Comparison of ENCODE assay signal across 32 mouse cellular contexts in genomic region chr5:143990086-143990485, GRCm38 (mm10). TPM values are rescaled to one million over a fixed set of nuclear protein-coding genes. Genes with fewer than 3 reads are reported as not detected.
DNase-seq lines count a peak whose midpoint lies in the region; ATAC-seq and TF ChIP-seq lines count a peak whose summit lies in the region.
"Had no signal": no experiment of that assay in that cellular context is flagged by ENCODE, and none has a peak within 500 bp of the region (broad histone marks: within the 10 kb centered on the region; RNA-seq: fewer than 3 reads in every experiment).

No protein-coding gene starts in this region.

- H3K27ac ChIP-seq in heart, embryonic 13.5 days (replicated peaks), result peak overlapping the region; percentile 36; the same call in 1 of the 2 replicates
- no peak overlapping the region for H3K27ac ChIP-seq in heart, embryonic 10.5 days
- no peak overlapping the region for H3K27ac ChIP-seq in lung, postnatal 0 days (ENCODE audit: low read length)
- no peak overlapping the region for H3K27ac ChIP-seq in stomach, embryonic 16.5 days (ENCODE audit: low read length)
- H3K27ac ChIP-seq: forebrain, embryonic 12.5 days; gastrocnemius, adult 2 months; hindbrain, embryonic 14.5 days; limb, embryonic 15.5 days; lung, embryonic 15.5 days; midbrain, embryonic 12.5 days had no signal

- H3K9ac ChIP-seq in heart, embryonic 13.5 days, result no peak overlapping the region
- no peak overlapping the region for H3K9ac ChIP-seq in lung, postnatal 0 days (replicated peaks; ENCODE audit: low read depth)
- H3K9ac ChIP-seq in stomach, embryonic 16.5 days (ENCODE audit: low read length), result no peak overlapping the region
- H3K9ac ChIP-seq: forebrain, embryonic 12.5 days; hindbrain, embryonic 14.5 days; limb, embryonic 15.5 days; lung, embryonic 15.5 days; midbrain, embryonic 12.5 days had no signal

- peaks cover 19% of the 10 kb centered on the region for H3K4me1 ChIP-seq in heart, embryonic 13.5 days
- peaks cover 4% of the 10 kb centered on the region; the same call in 1 of the 2 replicates for H3K4me1 ChIP-seq in heart, embryonic 10.5 days
- H3K4me1 ChIP-seq in lung, postnatal 0 days (ENCODE audit: insufficient read depth, low read depth, low read length), result no peaks in the 10 kb centered on the region; the same call in 1 of the 2 replicates
- H3K4me1 ChIP-seq in lung, adult 2 months (ENCODE audit: control insufficient read depth, insufficient read depth, low read length), result no peaks in the 10 kb centered on the region; the same call in 1 of the 2 replicates
- no peaks in the 10 kb centered on the region for H3K4me1 ChIP-seq in stomach, embryonic 16.5 days (ENCODE audit: control insufficient read depth, insufficient read depth, low read length)
- H3K4me1 ChIP-seq: forebrain, embryonic 12.5 days; limb, embryonic 15.5 days; midbrain, embryonic 12.5 days had no signal

- no peak for TF ChIP-seq POLR2A in lung, adult 2 months (IDR thresholded peaks at IDR 0.05; ENCODE audit: borderline replicate concordance, extremely low read depth, low read depth, low read length)

- H3K9me3 ChIP-seq in heart, embryonic 13.5 days, result no peaks in the 10 kb centered on the region
- no peaks in the 10 kb centered on the region for H3K9me3 ChIP-seq in heart, embryonic 10.5 days
- no peaks in the 10 kb centered on the region for H3K9me3 ChIP-seq in lung, postnatal 0 days (ENCODE audit: low read length)
- H3K9me3 ChIP-seq in stomach, embryonic 16.5 days (replicated peaks; ENCODE audit: control insufficient read depth, low read length), result no peaks in the 10 kb centered on the region
- H3K9me3 ChIP-seq: forebrain, embryonic 12.5 days; limb, embryonic 15.5 days; lung, embryonic 15.5 days; midbrain, embryonic 12.5 days had no signal

- TF ChIP-seq CTCF in lung, postnatal 0 days (IDR thresholded peaks at IDR 0.05), result no peak
- no peak for TF ChIP-seq CTCF in lung, adult 2 months (IDR thresholded peaks at IDR 0.05; ENCODE audit: insufficient read depth, low read length)

- no peak for DNase-seq in heart, embryonic 10.5 days (ENCODE audit: low spot score)
- DNase-seq in lung, postnatal 0 days (ENCODE audit: low spot score), result peak; percentile 55
- DNase-seq in lung, adult 2 months, result no peak
- DNase-seq in frontal cortex, postnatal 36 days (ENCODE audit: low spot score in 2 of 2), result no peak
- DNase-seq: adrenal gland, adult 2 months; cerebellum, adult 11-12 months; cerebellum, postnatal 10 days; gastrocnemius, adult 2 months; kidney, adult 8-10 months; kidney, postnatal 14 days; left cerebral cortex, postnatal 4 days; lung, postnatal 4 days; right cerebral cortex, adult 18-20 months had no signal

- ATAC-seq in heart, embryonic 13.5 days (ENCODE audit: extremely low read depth, insufficient number of reproducible peaks, low FRiP score, low TSS enrichment), result no peak
- no peak for ATAC-seq in lung, postnatal 0 days
- peak; percentile 93 to 94 for ATAC-seq in hematopoietic stem cell, adult 5-6 weeks (replicated peaks in 1 of 2; ENCODE audit: insufficient read depth in 1 of 2, low FRiP score in 2 of 2, low TSS enrichment in 1 of 2, low read depth in 1 of 2, poor library complexity in 2 of 2, severe bottlenecking in 2 of 2)
- 0 out of 2 replicates have a peak, but pooled peaks have one; percentile 6 for ATAC-seq in stomach, embryonic 16.5 days (ENCODE audit: insufficient read depth, low FRiP score)
- ATAC-seq in megakaryocyte-erythroid progenitor cell, adult 5-6 weeks (replicated peaks; ENCODE audit: low FRiP score, low TSS enrichment, poor library complexity, severe bottlenecking), result no peak
- ATAC-seq: Patski had no signal

- no peak overlapping the region for H3K4me3 ChIP-seq in heart, embryonic 13.5 days
- H3K4me3 ChIP-seq in heart, embryonic 10.5 days, result no peak overlapping the region
- H3K4me3 ChIP-seq in lung, postnatal 0 days (ENCODE audit: low read depth, low read length), result no peak overlapping the region
- no peak overlapping the region for H3K4me3 ChIP-seq in lung, adult 2 months (replicated peaks; ENCODE audit: extremely low read depth, low read depth, low read length)
- no peak overlapping the region for H3K4me3 ChIP-seq in stomach, embryonic 16.5 days (replicated peaks; ENCODE audit: low read length)
- H3K4me3 ChIP-seq: forebrain, embryonic 12.5 days; gastrocnemius, adult 2 months; limb, embryonic 15.5 days; lung, embryonic 15.5 days; midbrain, embryonic 12.5 days had no signal

- H3K36me3 ChIP-seq in heart, embryonic 13.5 days, result peaks cover 98% of the 10 kb centered on the region
- H3K36me3 ChIP-seq in heart, embryonic 10.5 days, result peaks cover 93% of the 10 kb centered on the region
- peaks cover 29% of the 10 kb centered on the region for H3K36me3 ChIP-seq in lung, postnatal 0 days (ENCODE audit: insufficient read depth, low read length)
- H3K36me3 ChIP-seq in stomach, embryonic 16.5 days (ENCODE audit: control insufficient read depth, insufficient read depth, low read length), result peaks cover 27% of the 10 kb centered on the region

- TF ChIP-seq EP300 in lung, postnatal 0 days (IDR thresholded peaks at IDR 0.05), result no peak

- H3K4me2 ChIP-seq in heart, embryonic 13.5 days, result no peak overlapping the region
- no peak overlapping the region for H3K4me2 ChIP-seq in lung, postnatal 0 days (replicated peaks; ENCODE audit: low read depth, low read length)
- no peak overlapping the region for H3K4me2 ChIP-seq in stomach, embryonic 16.5 days (ENCODE audit: low read depth, low read length)
- H3K4me2 ChIP-seq: forebrain, embryonic 12.5 days; heart, embryonic 11.5 days; hindbrain, embryonic 14.5 days; limb, embryonic 15.5 days; lung, embryonic 15.5 days; midbrain, embryonic 12.5 days had no signal

- no peaks in the 10 kb centered on the region for H3K27me3 ChIP-seq in heart, embryonic 13.5 days (replicated peaks)
- no peaks in the 10 kb centered on the region for H3K27me3 ChIP-seq in heart, embryonic 10.5 days (ENCODE audit: insufficient read depth, poor library complexity, severe bottlenecking)
- H3K27me3 ChIP-seq in lung, postnatal 0 days (replicated peaks; ENCODE audit: insufficient read depth, low read length), result no peaks in the 10 kb centered on the region
- no peaks in the 10 kb centered on the region for H3K27me3 ChIP-seq in stomach, embryonic 16.5 days (ENCODE audit: control insufficient read depth, insufficient read depth, low read length)
- H3K27me3 ChIP-seq: forebrain, embryonic 12.5 days; limb, embryonic 15.5 days; lung, embryonic 15.5 days; midbrain, embryonic 12.5 days; Patski had no signal

- WGBS in heart, embryonic 13.5 days, result 82% methylated on average over 11 of the region's 11 CpGs
- WGBS in heart, embryonic 10.5 days, result 91% methylated on average over 11 of the region's 11 CpGs
- 48% methylated on average over 11 of the region's 11 CpGs for WGBS in lung, postnatal 0 days
- WGBS in lung, adult 2 months, result 48% methylated on average over 11 of the region's 11 CpGs
- 77% methylated on average over 11 of the region's 11 CpGs for WGBS in stomach, embryonic 16.5 days

RNA-seq across cellular contexts. Expression of gene Ccz1, which starts 24.6 kb away (rescaled TPM):
- polyA plus RNA-seq in heart, embryonic 13.5 days (2015; fragmentation: Nextera tagmentation; extraction: Ambion mirVana), result 48.1 and 50.9 TPM in 2 replicates
- 62.0 and 84.6 TPM in 2 replicates for polyA plus RNA-seq in heart, embryonic 10.5 days (2016; fragmentation: Nextera tagmentation; extraction: Ambion mirVana)
- 87.4 and 98.1 TPM in 2 replicates for polyA plus RNA-seq in lung, postnatal 0 days (2015; fragmentation: Nextera tagmentation; extraction: Ambion mirVana)
- 8.3 and 13.4 TPM in 2 replicates for polyA plus RNA-seq in lung, adult 2 months (2012; rRNA removed)
- 80.4 and 105 TPM in 2 replicates for total RNA-seq in hematopoietic stem cell, adult 5-6 weeks (2017)
- polyA plus RNA-seq in stomach, embryonic 16.5 days (2015; fragmentation: Nextera tagmentation; extraction: Ambion mirVana), result 72.5 and 79.7 TPM in 2 replicates
- total RNA-seq in megakaryocyte-erythroid progenitor cell, adult 5-6 weeks (2014; fragmentation: Nextera tagmentation), result 72.5 and 74.1 TPM in 2 replicates
- 91.1 and 98.6 TPM in 2 replicates for total RNA-seq in megakaryocyte-erythroid progenitor cell, adult 5-6 weeks (2017)

RNA-seq across cellular contexts. Expression of gene Ocm, which starts 36.4 kb away (rescaled TPM):
- not detected in 2 replicates for polyA plus RNA-seq in heart, embryonic 13.5 days (2015; fragmentation: Nextera tagmentation; extraction: Ambion mirVana)
- polyA plus RNA-seq in heart, embryonic 10.5 days (2016; fragmentation: Nextera tagmentation; extraction: Ambion mirVana), result 0.21 TPM in 1 of 2 replicates, not detected in the other
- 0.72 and 0.95 TPM in 2 replicates for polyA plus RNA-seq in lung, postnatal 0 days (2015; fragmentation: Nextera tagmentation; extraction: Ambion mirVana)
- polyA plus RNA-seq in lung, adult 2 months (2012; rRNA removed), result not detected in 2 replicates
- not detected in 2 replicates for total RNA-seq in hematopoietic stem cell, adult 5-6 weeks (2017)
- 0.43 TPM in 1 of 2 replicates, not detected in the other for polyA plus RNA-seq in stomach, embryonic 16.5 days (2015; fragmentation: Nextera tagmentation; extraction: Ambion mirVana)
- total RNA-seq in megakaryocyte-erythroid progenitor cell, adult 5-6 weeks (2014; fragmentation: Nextera tagmentation), result not detected in 2 replicates
- not detected in 2 replicates for total RNA-seq in megakaryocyte-erythroid progenitor cell, adult 5-6 weeks (2017)
- total RNA-seq: adrenal gland, adult 2 months; adrenal gland, postnatal 4 days; gastrocnemius, adult 2 months; gastrocnemius, postnatal 4 days; heart, postnatal 25 days; layer of hippocampus, adult 18-20 months; layer of hippocampus, postnatal 14 days had no signal
- polyA plus RNA-seq: adrenal gland, adult 2 months; embryonic facial prominence, embryonic 11.5 days; forebrain, embryonic 12.5 days; heart, embryonic 11.5 days; hindbrain, embryonic 14.5 days; intestine, embryonic 14.5 days; lung, embryonic 15.5 days; midbrain, embryonic 12.5 days; neural tube, embryonic 11.5 days; Patski had no signal

RNA-seq across cellular contexts. Expression of gene Rsph10b, which starts 57.3 kb away (rescaled TPM):
- polyA plus RNA-seq in heart, embryonic 13.5 days (2015; fragmentation: Nextera tagmentation; extraction: Ambion mirVana), result 0.87 and 1.7 TPM in 2 replicates
- polyA plus RNA-seq in heart, embryonic 10.5 days (2016; fragmentation: Nextera tagmentation; extraction: Ambion mirVana), result 0.46 and 1.1 TPM in 2 replicates
- polyA plus RNA-seq in lung, postnatal 0 days (2015; fragmentation: Nextera tagmentation; extraction: Ambion mirVana), result 3.0 and 3.5 TPM in 2 replicates
- polyA plus RNA-seq in lung, adult 2 months (2012; rRNA removed), result 3.6 and 6.4 TPM in 2 replicates
- total RNA-seq in hematopoietic stem cell, adult 5-6 weeks (2017), result not detected in 2 replicates
- polyA plus RNA-seq in stomach, embryonic 16.5 days (2015; fragmentation: Nextera tagmentation; extraction: Ambion mirVana), result 0.45 and 0.94 TPM in 2 replicates
- 0.98 and 1.8 TPM in 2 replicates for total RNA-seq in megakaryocyte-erythroid progenitor cell, adult 5-6 weeks (2014; fragmentation: Nextera tagmentation)
- total RNA-seq in megakaryocyte-erythroid progenitor cell, adult 5-6 weeks (2017), result not detected in 2 replicates

Comparison
In these comparisons a context has a peak if more than half of its experiments do, and no peak if none do; other contexts are left out.
1. ATAC-seq: peak in hematopoietic stem cell, adult 5-6 weeks (2 of 2) and stomach, embryonic 16.5 days (single experiment); none in heart, embryonic 13.5 days (single experiment), lung, postnatal 0 days (single experiment) and megakaryocyte-erythroid progenitor cell, adult 5-6 weeks (single experiment).